Mouse (Mus musculus): ENCODE data around the gene Syt12.

DNA sequence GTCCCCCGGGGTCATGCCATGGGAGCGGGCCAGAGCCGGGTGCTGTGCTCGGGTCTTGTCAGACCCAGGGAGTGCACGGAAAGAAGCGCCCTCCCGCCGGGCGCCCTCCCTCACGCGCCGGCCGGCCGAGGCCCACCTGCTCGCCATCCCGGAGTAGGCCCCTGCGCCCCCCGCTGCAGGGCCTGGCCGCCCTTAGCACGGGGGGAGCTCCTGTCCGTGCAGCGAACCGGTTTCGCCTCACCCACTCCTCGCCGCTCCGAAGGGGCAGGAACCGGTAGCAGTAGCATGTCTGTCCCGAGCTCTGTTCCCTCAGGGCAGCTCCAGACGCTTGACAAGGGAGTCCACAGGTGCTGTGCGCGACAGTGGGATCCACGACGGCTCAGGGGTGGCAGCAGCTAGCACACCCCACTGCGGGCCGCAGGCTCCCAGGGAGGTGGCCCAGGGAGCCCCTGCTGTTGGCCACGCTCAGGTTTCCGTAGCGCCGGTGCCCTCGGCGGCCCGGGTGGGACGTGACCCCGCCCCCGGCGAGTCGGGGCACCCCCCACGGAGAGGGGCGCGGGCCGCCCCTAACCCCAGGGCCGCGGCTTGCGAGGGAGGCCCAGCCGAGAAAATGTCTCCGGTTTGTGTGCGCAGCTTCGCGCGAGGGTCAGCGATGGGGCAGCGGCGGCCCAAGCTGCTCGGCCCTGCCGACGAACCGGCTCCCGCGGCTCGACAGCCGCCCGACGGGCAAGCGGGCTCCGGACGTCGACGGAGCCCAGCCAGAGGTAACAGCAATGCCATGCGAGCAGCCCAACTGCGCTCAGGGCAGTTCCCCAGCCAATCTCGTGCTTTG lies 79.2 kb downstream of the Syt12 start, which contains the start of gene Kdm2a:
- TF ChIP-seq UBTF (IDR thresholded peaks at IDR 0.05; ENCODE audit: borderline replicate concordance, insufficient read depth, low read depth, low read length) (peak; percentile 27; the same call in 1 of the 2 replicates), POLR2AphosphoS5 (IDR thresholded peaks at IDR 0.05; ENCODE audit: borderline replicate concordance, low read depth, low read length) (no peak), CTCF (IDR thresholded peaks at IDR 0.05 in 2 of 3, conservative IDR thresholded peaks at IDR 0.05 in 1 of 3; ENCODE audit: control insufficient read depth in 1 of 3, insufficient read depth in 1 of 3, low read depth in 2 of 3, low read length in 3 of 3, poor library complexity in 1 of 3, severe bottlenecking in 1 of 3) (no peak), NRF1 (IDR thresholded peaks at IDR 0.05; ENCODE audit: insufficient read depth, low read depth, low read length, poor library complexity, severe bottlenecking) (no peak), EP300 (IDR thresholded peaks at IDR 0.05; ENCODE audit: low read depth in 1 of 2, low read length in 2 of 2) (no peak; a peak in 1 of 4 replicates)
